Mouse (Mus musculus): ENCODE results near the gene Exosc10.

Gene Exosc10

GRCm38 (mm10) chr4:148573222-148573621, 15.0 kb downstream of the Exosc10 start:
- DNase-seq, result no peak

GRCm38 (mm10) chr4:148580765-148581164, 22.5 kb downstream of the Exosc10 start:
- DNase-seq, result no peak

GRCm38 (mm10) chr4:148581422-148581821, 23.2 kb downstream of the Exosc10 start:
- no peak for DNase-seq

GRCm38 (mm10) chr4:148583257-148583656, 25.0 kb downstream of the Exosc10 start:
- DNase-seq, result no peak

GRCm38 (mm10) chr4:148586648-148587047, 28.4 kb downstream of the Exosc10 start:
- no peak for DNase-seq

GRCm38 (mm10) chr4:148588793-148589192, 30.6 kb downstream of the Exosc10 start:
- no peak for DNase-seq

GRCm38 (mm10) chr4:148589565-148589964, 31.3 kb downstream of the Exosc10 start:
- DNase-seq, result no peak

GRCm38 (mm10) chr4:148590421-148591170, 32.4 kb downstream of the Exosc10 start:
- peak in 1 of 2 experiments; percentile 12 for DNase-seq

GRCm38 (mm10) chr4:148591171-148591630, 33.0 kb downstream of the Exosc10 start, which contains the start of gene Srm:
Srm (plus strand) TSS chr4:148591503.
- DNase-seq, result peak; percentile 95 to 97

- no peak for DNase-seq
Measured at GRCm38 (mm10) chr4:148591637-148592380, 33.6 kb downstream of the Exosc10 start.

- DNase-seq, result no peak
Measured at GRCm38 (mm10) chr4:148593996-148594395, 35.8 kb downstream of the Exosc10 start.

GRCm38 (mm10) chr4:148595916-148596315, 37.7 kb downstream of the Exosc10 start:
- DNase-seq, result no peak

- DNase-seq, result no peak
Measured at GRCm38 (mm10) chr4:148596731-148597130, 38.5 kb downstream of the Exosc10 start.

- DNase-seq, result no peak
Measured at GRCm38 (mm10) chr4:148598826-148599225, 40.6 kb downstream of the Exosc10 start.

- DNase-seq, result no peak
Measured at GRCm38 (mm10) chr4:148600316-148600715, 42.1 kb downstream of the Exosc10 start.

- DNase-seq, result no peak
Measured at GRCm38 (mm10) chr4:148601871-148602270, 43.6 kb downstream of the Exosc10 start.

GRCm38 (mm10) chr4:148602357-148603120, 44.3 kb downstream of the Exosc10 start, which contains the start of gene Masp2:
Masp2 (plus strand) TSS chr4:148602554.
- no peak for DNase-seq

GRCm38 (mm10) chr4:148603376-148604139, 45.3 kb downstream of the Exosc10 start:
- no peak for DNase-seq

GRCm38 (mm10) chr4:148604141-148604540, 45.9 kb downstream of the Exosc10 start:
- no peak for DNase-seq

- DNase-seq, result peak; percentile 43 to 64
Measured at GRCm38 (mm10) chr4:148604541-148605165, 46.4 kb downstream of the Exosc10 start.

- DNase-seq, result peak; percentile 54 to 79
Measured at GRCm38 (mm10) chr4:148607758-148608157, 49.5 kb downstream of the Exosc10 start.

- DNase-seq, result no peak
Measured at GRCm38 (mm10) chr4:148609805-148610204, 51.6 kb downstream of the Exosc10 start.
